Mouse (Mus musculus): Measurements from ENCODE around the gene Slco1c1. TPM values are rescaled to one million over a fixed set of nuclear protein-coding genes. Genes with fewer than 3 reads are reported as not detected.

Slco1c1 gene
- 0.15 and 0.41 TPM in 2 replicates for total RNA-seq (2021)
- long read RNA-seq, experiment 1, result 0 reads
- long read RNA-seq, experiment 2, result 0 reads

DNA sequence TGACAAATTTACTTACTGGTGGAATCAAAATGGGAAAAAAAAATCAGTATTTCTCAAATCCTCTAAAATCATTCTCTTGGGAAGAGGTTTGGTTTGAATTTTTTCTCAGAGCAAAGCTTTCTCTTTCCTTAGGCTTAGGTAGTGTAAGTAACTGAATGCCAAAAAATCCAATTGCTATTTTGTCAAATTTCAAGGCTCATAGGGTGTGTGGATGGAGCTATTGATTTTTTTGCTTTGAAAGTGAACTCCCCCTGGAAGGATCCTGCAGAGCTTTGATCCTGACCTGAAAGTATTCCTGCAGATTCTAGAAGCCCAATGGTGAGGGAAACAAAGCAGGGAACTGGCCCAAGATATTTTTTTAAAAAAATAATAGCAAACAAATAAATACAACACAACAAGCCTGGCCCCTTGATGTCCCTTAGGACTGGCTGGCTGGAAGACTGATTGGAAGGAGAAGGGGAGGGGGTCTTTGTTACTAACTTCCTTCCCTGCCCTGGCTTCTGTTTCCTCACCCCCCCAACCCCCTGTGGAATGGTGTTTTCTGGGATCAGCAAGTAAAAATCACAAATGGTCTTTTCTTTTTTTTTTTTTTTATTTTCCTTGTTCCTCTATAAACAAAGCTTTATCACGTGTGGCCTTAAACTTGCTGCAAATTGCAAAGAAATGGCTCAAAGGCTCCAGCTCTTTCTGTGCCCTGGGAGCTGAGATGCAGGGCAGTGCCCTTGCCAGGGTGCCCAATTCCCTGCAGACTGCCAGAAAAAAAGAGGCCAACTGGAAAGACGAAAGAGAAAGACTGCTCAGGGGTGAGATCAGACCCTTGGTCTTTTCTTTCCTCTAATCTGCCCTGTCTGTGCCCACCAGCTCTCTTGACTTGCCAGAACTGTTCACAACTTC is at the start of gene Slco1c1:
Slco1c1 (plus strand) TSS at position 622 of the 894 bp plus-strand sequence.
- peak; percentile 8 for DNase-seq

DNA sequence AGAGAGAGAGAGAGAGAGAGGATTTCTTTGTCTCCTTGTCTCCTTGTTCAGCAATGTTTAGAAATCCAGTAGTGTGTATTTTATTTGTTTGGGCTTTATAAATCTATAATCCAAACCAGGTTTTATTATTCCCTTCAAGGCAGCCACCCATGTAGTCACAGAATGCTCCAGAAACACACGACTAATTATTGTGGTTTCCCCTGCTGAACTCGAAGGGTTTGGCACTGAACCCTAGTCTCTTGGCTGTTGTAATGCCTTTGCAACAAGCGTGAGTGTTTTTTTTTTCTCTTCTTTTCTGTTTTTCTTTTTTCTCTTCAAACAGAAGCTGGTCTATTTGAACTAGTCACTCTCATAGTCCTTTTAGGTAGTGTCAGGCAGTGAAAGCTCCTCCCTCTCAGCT is 49.5 kb upstream of the Slco1c1 start:
- DNase-seq, result no peak

DNA sequence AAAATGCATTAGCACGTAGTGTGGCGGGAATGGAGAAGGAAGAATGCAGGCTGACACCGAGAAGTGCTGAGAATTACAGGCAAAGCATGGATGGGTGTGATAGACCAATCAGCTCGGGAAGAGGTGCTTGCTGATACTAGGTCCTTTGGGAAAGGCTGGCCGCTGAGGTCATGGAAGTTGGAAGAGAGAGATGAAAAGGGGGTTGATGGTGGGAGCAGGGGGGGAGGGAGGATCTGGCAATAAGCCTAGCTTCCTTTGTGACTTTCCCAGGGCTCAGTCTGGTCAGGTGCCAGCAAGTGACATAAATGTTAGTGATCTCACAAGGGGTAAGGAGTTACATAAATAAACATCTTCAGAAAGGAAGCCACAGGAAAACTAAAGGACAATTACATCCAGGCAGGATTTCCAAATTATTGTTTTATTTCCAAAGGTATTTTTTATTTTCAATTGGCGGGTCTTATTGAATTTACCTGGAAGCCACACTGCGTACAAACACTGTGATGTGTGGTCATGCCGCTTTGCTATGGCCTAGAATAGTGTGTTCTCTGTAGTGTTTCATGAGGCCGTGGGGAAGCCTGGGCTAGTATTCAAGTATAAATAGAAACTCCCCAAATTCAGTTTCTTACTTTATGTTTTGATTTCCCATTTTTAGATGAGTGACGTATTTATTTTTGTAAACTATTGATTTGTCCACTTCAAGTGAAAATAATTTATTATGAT is 38.7 kb upstream of the Slco1c1 start:
- peak; percentile 14 for DNase-seq

DNA sequence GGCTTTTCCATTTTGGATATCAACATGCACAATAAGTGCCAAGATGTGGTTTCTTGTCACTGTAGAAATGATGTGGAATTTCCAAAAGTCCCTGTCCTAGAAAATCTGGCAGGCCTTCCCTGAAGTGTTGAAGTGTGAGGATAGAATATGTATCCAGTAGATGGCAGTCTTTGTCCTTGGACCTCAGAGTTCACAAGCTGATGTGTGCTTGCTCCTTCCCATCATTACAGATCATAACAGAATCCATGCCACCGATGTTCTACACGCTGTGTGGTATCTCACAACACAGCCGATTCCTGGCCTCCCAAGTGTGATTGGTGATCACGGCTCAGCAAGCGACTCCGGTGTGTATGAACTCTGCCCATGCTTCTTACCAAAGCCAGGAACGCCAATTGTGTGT is 36.9 kb upstream of the Slco1c1 start:
- no peak for DNase-seq

DNA sequence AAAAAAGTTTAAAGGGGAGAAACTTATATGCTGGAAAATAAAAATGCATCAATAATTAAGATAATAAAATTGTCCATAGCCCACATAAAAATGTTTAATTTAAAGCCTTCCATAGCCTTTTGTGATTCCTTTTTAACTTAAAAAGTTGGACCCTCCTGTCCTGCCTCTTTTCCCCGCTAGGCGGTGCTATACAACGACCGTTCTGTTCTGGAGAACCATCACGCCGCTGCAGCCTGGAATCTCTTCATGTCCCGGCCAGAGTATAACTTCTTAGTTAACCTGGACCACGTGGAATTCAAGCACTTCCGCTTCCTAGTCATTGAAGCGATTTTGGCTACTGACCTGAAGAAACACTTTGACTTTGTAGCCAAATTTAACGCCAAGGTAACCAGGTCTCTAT is 35.5 kb upstream of the Slco1c1 start:
- DNase-seq, result peak; percentile 75

DNA sequence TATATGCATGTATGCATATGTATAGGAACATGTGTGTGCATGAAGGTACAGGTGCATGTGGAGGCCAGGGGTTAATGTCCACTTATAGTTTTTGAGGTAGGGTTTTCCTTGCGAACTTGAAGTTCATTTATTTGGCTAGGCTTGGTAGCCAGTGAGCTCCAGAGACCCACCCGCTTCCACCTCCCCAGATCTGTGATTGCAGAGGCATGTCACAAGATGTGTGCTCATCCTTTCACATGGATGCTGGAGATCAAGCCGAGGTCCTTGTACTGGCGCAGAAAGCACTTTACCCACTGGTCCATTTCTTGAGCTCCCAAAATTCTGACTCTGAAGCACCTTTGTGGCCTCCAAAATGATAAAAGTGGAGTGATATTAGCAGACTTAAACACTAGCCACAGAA is 29.3 kb upstream of the Slco1c1 start:
- DNase-seq, result no peak

DNA sequence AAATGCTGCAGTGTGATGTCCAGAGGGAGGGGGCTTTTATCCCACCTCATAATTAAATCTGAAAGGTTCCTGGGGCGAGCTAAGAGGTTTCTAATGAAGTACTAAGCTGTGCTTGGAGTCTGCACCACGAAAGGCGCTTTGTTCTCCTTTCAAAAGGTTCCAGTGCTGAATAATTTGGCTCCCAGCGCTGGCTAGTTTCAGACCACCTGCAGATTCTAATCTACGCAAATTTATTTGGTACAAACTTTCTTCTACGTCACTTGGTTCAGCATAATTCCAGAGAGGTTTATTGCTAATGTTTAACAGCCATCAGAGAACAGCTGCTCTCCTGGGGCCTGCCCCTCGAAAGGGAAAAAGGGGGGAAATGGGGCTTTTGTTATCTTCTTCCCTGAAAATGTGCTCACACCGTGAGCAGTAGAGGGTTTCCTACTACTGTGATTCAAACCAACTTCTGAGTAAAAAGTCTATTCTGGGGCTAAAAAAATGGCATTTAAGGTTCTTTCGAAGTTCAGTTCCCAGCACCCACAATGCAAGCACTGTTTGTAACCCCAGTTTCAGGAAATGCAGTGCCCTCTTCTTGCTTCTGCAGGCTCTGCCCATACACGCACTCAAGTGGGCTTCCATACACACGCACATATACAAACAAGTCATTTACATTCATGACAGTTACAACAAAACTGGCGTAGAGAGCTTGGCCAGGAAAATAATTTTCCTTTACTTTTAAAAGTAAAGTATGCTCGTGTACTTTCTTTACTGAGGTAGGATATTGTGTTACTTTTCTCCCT is 28.3 kb upstream of the Slco1c1 start:
- no peak for DNase-seq

DNA sequence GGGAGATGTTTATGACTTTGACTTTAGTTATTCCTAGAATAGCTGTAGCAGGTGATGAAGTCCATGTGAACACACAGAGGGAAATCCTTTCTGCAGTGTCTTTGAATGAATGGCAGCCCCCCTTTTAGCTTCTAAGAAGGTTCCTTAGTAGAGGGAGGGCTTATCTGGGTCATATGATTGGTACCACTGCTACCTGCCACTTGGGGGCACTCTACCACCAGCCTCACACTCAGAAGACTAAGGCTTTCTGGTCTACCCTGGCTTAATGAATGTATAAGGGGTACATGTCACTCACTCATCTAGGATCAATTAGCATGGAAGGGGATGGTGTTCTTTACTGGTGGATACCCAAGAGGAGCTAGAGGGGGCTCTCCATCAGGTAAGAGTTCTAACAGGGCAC is 24.7 kb upstream of the Slco1c1 start:
- DNase-seq, result no peak

DNA sequence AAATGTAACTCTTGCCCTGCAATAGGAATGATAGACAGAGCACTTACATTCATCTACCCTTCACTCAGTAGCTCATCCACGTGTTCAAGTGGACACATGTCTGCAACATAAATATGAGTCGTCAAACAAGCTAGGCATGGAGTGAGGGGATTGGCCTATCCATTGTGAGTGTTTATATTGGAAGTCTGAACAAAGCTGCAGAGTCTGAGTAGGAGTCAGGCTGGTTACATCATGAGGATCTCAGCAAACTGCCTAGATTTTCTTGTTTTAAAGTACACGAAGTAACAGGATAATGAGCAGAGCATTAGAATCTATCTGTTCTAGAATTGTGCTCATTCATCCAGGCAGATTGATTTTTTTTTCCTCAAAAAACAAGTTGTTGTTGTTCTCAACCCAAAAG is 23.0 kb upstream of the Slco1c1 start:
- no peak for DNase-seq

DNA sequence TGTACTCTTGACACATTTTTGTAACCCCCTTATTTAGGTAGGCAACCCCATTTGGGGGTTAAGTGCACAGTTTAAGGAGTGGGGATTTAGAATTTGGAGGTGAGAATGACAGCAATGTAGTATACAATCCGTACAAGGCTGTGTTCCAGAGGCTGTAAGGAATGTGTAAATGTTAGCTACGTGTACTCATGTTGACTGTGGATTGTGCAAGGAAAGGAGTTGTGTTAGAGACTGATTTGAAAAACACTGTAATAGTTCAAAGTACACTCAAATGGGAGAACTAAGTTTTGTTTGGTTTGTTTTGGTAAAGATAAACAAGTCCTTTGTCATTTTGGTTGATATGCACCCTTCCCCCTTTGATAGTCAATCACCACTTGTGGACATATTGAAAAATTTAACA is 1.6 kb upstream of the Slco1c1 start:
- DNase-seq, result no peak

DNA sequence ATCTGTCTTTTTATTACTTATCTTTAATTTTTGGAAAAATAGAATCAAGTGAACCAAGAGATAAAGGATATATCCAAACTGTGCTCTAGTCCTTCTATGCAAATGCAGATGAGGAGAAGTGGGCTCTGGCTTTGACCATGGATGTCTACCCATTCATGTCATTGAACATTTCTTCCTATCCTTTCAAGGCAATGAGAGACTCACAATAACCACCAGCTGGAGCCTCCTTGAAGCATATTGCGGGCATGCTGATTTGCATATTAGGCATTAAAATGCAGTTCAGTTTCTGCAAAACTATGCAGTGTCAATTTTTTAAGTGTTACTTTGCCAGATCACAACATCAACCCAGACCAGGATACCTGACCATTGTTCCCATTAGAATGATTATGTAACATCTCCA is 1.6 kb downstream of the Slco1c1 start:
- DNase-seq, result no peak

DNA sequence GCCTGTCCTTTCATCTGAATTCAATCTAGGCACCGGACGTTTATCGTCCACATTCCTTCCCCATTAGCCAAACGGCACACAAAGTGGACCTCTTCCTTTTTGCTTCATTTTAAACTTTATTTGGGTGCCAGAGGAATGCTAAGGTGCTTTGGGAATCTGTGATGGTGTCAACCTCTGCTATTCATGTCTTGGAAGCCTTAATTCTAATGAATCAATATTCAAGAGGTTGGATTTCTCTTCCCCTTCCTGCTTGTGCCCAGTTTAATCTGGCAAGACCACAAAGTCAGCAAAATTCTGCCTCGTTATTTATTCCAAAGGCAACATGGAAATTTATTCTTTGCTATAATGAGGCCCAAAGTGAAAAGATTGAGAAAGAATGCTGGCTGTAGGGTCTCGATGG is 6.7 kb downstream of the Slco1c1 start:
- no peak for DNase-seq

DNA sequence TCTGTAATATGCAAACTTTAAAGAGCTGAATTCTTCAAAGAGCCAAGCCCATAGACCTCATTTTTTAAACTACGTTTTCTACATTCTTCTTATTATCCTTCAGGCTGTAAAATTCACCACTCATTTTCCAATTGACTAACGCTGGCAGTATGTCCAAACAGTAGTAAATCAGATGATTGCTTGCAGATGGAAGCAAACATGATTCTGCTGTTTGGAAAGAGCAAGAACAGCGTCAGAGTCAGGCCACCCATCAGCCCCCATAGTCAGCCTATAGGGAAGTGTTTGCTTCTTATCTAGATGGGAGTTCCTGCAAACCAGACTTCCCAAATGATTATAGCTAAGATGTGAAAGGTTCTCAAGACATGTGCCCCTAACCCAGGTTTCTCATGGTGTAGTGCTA is 13.1 kb downstream of the Slco1c1 start:
- DNase-seq, result no peak

DNA sequence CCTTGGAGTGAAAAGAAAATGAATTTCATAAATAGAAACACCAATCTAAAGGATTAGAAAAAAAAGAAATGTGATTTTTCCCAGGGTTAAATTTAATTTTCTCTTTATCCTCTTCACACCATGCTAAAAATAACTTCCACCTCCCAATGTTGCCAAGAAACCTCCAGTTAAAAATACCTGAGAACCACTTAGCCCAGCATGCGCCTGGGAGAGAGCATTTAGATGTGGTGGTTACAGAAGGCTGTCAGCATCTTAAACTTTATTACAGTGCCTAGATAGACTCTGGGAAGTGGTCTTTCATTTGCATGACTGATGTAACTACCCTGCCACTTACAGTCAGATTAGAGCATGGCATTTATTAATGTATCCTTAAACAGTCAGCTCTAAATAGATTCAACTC is 17.0 kb downstream of the Slco1c1 start:
- no peak for DNase-seq

DNA sequence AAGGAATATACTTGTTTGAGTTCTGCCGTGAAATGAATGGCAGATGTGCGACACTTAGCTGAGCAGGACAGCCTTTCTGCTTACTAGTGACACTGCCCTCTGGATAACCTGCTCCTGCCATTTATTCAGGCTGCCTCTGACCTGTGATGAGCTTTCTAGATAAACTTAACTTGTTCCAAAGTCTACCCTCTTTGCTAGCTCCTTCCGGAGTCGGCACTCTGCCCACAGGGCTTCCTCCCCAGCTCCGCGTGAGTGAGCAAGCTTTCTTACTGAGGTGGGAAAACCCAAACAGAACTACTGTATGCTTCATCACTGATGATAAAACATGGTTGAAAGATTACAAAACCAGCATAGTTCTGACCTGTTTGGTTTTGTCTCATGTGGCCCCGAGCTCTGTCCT is 19.2 kb downstream of the Slco1c1 start:
- DNase-seq, result no peak

DNA sequence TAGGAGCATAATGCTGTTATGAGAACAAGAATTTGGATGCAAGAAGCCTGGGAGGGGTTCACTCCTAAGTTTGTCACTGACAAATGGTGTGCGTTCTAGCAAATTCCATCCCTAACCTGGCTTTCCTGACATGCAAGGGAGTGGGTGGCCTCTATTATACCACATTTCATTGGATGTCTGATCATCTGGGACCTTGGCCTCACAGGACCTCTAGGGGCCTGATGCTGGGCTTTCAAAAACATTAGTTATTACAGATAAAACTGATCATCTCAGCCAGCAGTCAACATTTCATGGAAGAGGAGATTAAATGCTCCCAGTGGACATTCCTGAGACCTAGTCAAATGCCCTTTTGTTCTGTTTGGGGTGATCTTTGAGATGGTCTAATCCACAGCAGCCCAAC is 34.0 kb downstream of the Slco1c1 start:
- DNase-seq, result no peak

DNA sequence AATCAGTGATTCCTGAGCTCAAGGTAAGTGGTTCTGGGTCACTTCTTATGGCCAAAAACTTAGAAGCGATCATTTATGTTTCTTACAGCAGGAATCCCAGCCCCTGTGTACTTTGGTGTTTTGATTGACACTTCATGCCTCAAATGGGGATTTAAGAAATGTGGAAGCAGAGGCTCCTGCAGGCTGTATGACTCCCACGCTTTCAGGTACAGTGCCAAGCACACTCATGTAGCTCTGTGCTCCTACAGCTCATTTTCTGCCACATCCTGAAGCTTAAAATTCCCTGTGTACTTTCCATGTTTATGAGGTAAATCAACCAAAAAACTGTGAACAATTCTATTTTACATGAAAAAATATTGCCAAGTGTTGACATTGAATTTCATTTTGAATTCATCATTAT is 43.2 kb downstream of the Slco1c1 start:
- DNase-seq, result no peak

DNA sequence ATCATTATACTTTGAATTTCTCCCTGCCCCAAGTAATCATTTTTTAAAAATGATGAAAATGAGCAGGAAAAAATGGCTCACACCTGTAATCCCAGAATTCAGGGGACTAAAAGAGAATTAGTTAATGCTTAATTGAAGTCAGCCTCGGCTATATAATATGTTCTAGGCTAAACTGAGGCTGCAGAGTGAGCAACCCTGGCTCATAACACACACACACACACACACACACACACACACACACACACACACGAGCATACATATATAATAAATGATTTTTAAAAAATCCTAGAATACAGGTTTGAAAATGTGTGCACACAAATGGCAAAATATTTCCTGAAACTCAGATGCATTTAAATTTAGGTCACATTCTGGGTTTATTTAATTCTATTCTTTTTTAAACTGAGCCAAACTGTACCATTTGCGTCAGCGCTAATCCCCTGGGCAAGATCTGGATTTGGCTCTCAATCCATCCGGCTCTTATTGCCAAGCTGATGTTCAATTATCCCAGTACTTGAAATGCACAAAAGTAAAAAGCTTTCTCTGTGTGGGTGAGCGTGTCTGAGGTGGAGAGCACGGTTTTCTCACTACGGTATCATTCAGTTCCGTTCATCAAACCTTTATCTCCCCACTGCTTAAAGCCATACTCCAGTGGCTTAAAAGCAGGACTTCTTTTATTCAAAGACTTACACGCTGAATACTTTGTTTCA is 43.8 kb downstream of the Slco1c1 start:
- DNase-seq, result peak; percentile 12

DNA sequence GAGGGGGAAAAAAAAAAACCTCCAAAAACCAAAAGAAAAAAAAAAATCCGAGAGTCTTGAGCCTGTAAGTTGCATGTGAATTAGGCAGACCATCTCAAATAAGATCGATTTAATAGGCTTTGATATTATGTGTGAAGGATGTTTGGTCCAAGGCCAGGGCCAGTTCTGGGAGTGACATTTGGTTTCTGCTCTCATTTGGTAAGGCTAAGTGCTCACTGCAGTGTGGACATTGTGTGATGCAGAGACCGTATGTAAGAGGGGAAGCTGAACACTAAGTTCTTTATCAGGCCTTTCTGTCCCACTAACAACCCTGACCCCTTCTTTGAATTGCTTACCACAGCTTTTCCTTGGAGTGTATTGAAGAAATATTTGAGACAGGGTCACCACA is 44.4 kb downstream of the Slco1c1 start:
- DNase-seq, result no peak

DNA sequence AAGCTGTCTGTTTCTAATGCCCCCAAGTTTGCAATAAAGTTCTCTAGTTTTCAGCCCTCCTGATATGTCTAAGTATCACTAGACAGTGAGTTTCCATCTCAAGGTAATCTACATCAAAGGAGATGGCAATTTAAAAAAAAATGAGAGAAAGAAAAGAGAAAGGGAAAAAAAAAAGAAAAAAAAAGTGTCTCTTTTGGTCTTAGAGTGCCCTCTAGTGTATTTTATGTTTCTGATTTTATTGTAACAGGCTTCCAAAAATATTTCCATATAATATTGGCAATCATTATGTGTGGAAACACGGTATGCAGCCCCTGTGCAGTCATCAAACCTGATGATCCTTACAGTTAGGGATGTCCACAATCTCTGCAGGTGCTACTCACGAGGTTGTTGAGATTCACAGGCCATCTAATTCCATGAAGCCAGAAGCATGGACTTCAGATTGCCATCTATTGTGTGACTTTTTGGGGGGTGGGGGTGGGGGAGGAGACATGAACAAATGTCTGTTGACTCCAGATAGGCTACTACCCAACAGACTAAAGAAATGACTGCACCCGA is 52.6 kb downstream of the Slco1c1 start:
- DNase-seq, result no peak

DNA sequence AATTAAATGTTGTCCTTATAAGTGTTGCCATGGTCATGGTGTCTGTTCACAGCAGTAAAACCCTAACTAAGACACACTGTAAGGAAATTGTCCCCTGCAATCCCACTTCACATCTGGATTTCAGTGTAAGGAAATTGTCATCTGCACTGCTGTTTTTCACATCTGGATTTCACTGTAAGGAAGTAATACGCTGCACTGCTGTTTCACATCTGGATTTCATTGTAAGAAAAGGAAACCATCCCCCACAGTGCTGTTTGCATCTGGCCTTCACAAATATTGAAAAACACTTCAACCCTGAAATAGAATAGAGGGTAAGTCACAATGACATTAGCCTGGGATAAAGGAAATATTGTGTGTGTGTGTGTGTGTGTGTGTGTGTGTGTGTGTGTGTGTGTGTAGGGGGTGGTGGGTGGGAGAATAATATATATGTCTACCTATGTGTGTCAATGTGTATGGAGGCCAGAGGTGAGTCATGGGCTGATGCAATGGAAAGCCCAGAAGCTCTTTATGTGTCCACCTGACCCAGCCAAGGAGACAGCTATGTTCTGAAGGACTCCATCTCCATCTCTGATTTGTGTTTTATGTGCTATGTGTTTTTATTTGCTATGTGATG is 60.7 kb downstream of the Slco1c1 start:
- DNase-seq, result no peak
